Mouse (Mus musculus) heart, adult 2 months (tissue): ENCODE measurements around the gene Dcst2.

ENCODE experiments used
- CTCF ChIP-seq: fragments of 200-600 bp; IDR thresholded peaks from 2 replicates; pipeline ENCODE4 v1.8.1; 2022; ENCODE audit warnings: antibody characterized with exemption, mild to moderate bottlenecking, moderate library complexity
- EP300 ChIP-seq: fragments of 200-500 bp; IDR thresholded peaks from 2 replicates; pipeline ENCODE4 v1.6.1; 2011; ENCODE audit warnings: low read depth, low read length, control low read depth; ENCODE audit not compliant: insufficient read depth
- POLR2A ChIP-seq: fragments of 200-500 bp; IDR thresholded peaks from 2 replicates; pipeline ENCODE4 v1.6.1; 2011; ENCODE audit warnings: mild to moderate bottlenecking, low read depth, low read length, control low read depth; ENCODE audit not compliant: insufficient read depth

GRCm38 (mm10) chr3:89380291-89380690, 18.5 kb downstream of the Dcst2 start:
- TF ChIP-seq CTCF: no peak
- TF ChIP-seq POLR2A: no peak
- no peak for TF ChIP-seq EP300
